Comparison of ENCODE assay signal across 18 mouse cellular contexts in genomic region chr4:31825438-31825830, GRCm38 (mm10).
DNase-seq lines count a peak whose midpoint lies in the region; ATAC-seq and TF ChIP-seq lines count a peak whose summit lies in the region.
"Had no signal": no experiment of that assay in that cellular context is flagged by ENCODE, and none has a peak within 500 bp of the region (broad histone marks: within the 10 kb centered on the region; RNA-seq: fewer than 3 reads in every experiment).

No protein-coding gene starts in this region.

- no peak for TF ChIP-seq CTCF in kidney, postnatal 0 days (IDR thresholded peaks at IDR 0.05; ENCODE audit: low read depth)

- H3K27ac ChIP-seq in hindbrain, embryonic 10.5 days, result 0 out of 2 replicates have a peak overlapping the region, but pooled peaks have one; percentile 37
- H3K27ac ChIP-seq in hindbrain, embryonic 16.5 days (ENCODE audit: low read depth, low read length), result no peak overlapping the region
- H3K27ac ChIP-seq in kidney, postnatal 0 days, result peak overlapping the region; percentile 56
- H3K27ac ChIP-seq in limb, embryonic 11.5 days (replicated peaks; ENCODE audit: low read depth, low read length), result 0 out of 2 replicates have a peak overlapping the region, but pooled peaks have one; percentile 18
- H3K27ac ChIP-seq: left cerebral cortex, adult 2 months; liver, embryonic 12.5 days had no signal

- ATAC-seq in hindbrain, embryonic 16.5 days, result no peak
- no peak for ATAC-seq in kidney, postnatal 0 days (replicated peaks; ENCODE audit: low FRiP score, low read depth)
- ATAC-seq in limb, embryonic 11.5 days (ENCODE audit: insufficient number of reproducible peaks, low FRiP score, low TSS enrichment, low read depth), result no peak
- ATAC-seq: liver, embryonic 12.5 days had no signal

- H3K9ac ChIP-seq in hindbrain, embryonic 16.5 days (ENCODE audit: low read depth, low read length), result no peak overlapping the region
- H3K9ac ChIP-seq in kidney, postnatal 0 days (ENCODE audit: low read depth, low read length), result no peak overlapping the region
- H3K9ac ChIP-seq in limb, embryonic 11.5 days (ENCODE audit: low read length), result no peak overlapping the region
- H3K9ac ChIP-seq: liver, embryonic 12.5 days had no signal

- H3K4me2 ChIP-seq in hindbrain, embryonic 16.5 days (ENCODE audit: low read length), result no peak overlapping the region
- 0 out of 2 replicates have a peak overlapping the region, but pooled peaks have one; percentile 62 for H3K4me2 ChIP-seq in kidney, postnatal 0 days (ENCODE audit: low read length)
- no peak overlapping the region for H3K4me2 ChIP-seq in limb, embryonic 11.5 days (ENCODE audit: low read depth, severe bottlenecking)
- H3K4me2 ChIP-seq: liver, embryonic 12.5 days had no signal

- H3K36me3 ChIP-seq in hindbrain, embryonic 10.5 days, result no peaks in the 10 kb centered on the region
- H3K36me3 ChIP-seq in hindbrain, embryonic 16.5 days (ENCODE audit: control insufficient read depth, insufficient read depth, low read length), result no peaks in the 10 kb centered on the region
- no peaks in the 10 kb centered on the region for H3K36me3 ChIP-seq in kidney, postnatal 0 days (ENCODE audit: insufficient read depth, low read length)
- H3K36me3 ChIP-seq in limb, embryonic 11.5 days (ENCODE audit: control insufficient read depth, insufficient read depth, low read length), result no peaks in the 10 kb centered on the region
- H3K36me3 ChIP-seq: liver, embryonic 12.5 days had no signal

- no peak overlapping the region for H3K4me3 ChIP-seq in hindbrain, embryonic 10.5 days
- H3K4me3 ChIP-seq in hindbrain, embryonic 16.5 days (ENCODE audit: low read length), result no peak overlapping the region
- H3K4me3 ChIP-seq in kidney, postnatal 0 days (replicated peaks; ENCODE audit: low read depth, low read length), result no peak overlapping the region
- H3K4me3 ChIP-seq in limb, embryonic 11.5 days (ENCODE audit: low read depth, low read length), result no peak overlapping the region
- H3K4me3 ChIP-seq: left cerebral cortex, adult 2 months; liver, embryonic 12.5 days; megakaryocyte, embryonic 14.5 days had no signal

- peak; percentile 40 for DNase-seq in embryo, embryonic 10 days (ENCODE audit: low spot score)
- no peak for DNase-seq in embryo, embryonic 9.5 days (ENCODE audit: extremely low spot score)
- DNase-seq in hindbrain, embryonic 10.5 days (ENCODE audit: low spot score), result peak; percentile 28
- peak; percentile 19 for DNase-seq in kidney, postnatal 0 days (ENCODE audit: low spot score)
- DNase-seq in kidney, adult 8-10 months, result no peak
- no peak for DNase-seq in limb, embryonic 11.5 days (ENCODE audit: low spot score)
- no peak for DNase-seq in adrenal gland, postnatal 36 days
- DNase-seq: cerebellum, adult 9-10 months; gastrocnemius, postnatal 25 days; layer of hippocampus, adult 9-11 months; left cerebral cortex, postnatal 4 days; lung, adult 2 months; right cerebral cortex, postnatal 25 days; thymus, postnatal 36 days had no signal

- peaks cover 31% of the 10 kb centered on the region for H3K4me1 ChIP-seq in hindbrain, embryonic 10.5 days (replicated peaks)
- H3K4me1 ChIP-seq in hindbrain, embryonic 16.5 days (ENCODE audit: control insufficient read depth, insufficient read depth, low read depth, low read length), result no peaks in the 10 kb centered on the region
- peaks cover 13% of the 10 kb centered on the region; the same call in 1 of the 2 replicates for H3K4me1 ChIP-seq in kidney, postnatal 0 days (replicated peaks; ENCODE audit: insufficient read depth, low read length)
- H3K4me1 ChIP-seq in limb, embryonic 11.5 days (ENCODE audit: control insufficient read depth, insufficient read depth, low read length), result peaks cover 24% of the 10 kb centered on the region
- H3K4me1 ChIP-seq: liver, embryonic 12.5 days had no signal

- H3K9me3 ChIP-seq in hindbrain, embryonic 10.5 days, result no peaks in the 10 kb centered on the region
- H3K9me3 ChIP-seq in hindbrain, embryonic 16.5 days (ENCODE audit: control insufficient read depth, low read length), result no peaks in the 10 kb centered on the region
- H3K9me3 ChIP-seq in kidney, postnatal 0 days (replicated peaks; ENCODE audit: low read length), result no peaks in the 10 kb centered on the region
- H3K9me3 ChIP-seq in limb, embryonic 11.5 days (ENCODE audit: control insufficient read depth, low read length), result no peaks in the 10 kb centered on the region

- 71% methylated on average over 3 of the region's 3 CpGs for WGBS in hindbrain, embryonic 10.5 days
- WGBS in hindbrain, embryonic 16.5 days, result 71% methylated on average over 3 of the region's 3 CpGs
- 34% methylated on average over 3 of the region's 3 CpGs for WGBS in kidney, postnatal 0 days
- 55% methylated on average over 3 of the region's 3 CpGs for WGBS in limb, embryonic 11.5 days

- H3K27me3 ChIP-seq in hindbrain, embryonic 10.5 days (ENCODE audit: insufficient read depth, poor library complexity, severe bottlenecking), result no peaks in the 10 kb centered on the region
- no peaks in the 10 kb centered on the region for H3K27me3 ChIP-seq in hindbrain, embryonic 16.5 days (replicated peaks; ENCODE audit: control insufficient read depth, insufficient read depth, low read length)
- H3K27me3 ChIP-seq in kidney, postnatal 0 days (ENCODE audit: insufficient read depth, low read length), result no peaks in the 10 kb centered on the region
- no peaks in the 10 kb centered on the region for H3K27me3 ChIP-seq in limb, embryonic 11.5 days (ENCODE audit: control insufficient read depth, insufficient read depth, low read length)
- H3K27me3 ChIP-seq: liver, embryonic 12.5 days; megakaryocyte, embryonic 14.5 days had no signal

Comparison
In these comparisons a context has a peak if more than half of its experiments do, and no peak if none do; other contexts are left out.
1. DNase-seq: peak in embryo, embryonic 10 days (single experiment), hindbrain, embryonic 10.5 days (single experiment) and kidney, postnatal 0 days (single experiment); none in embryo, embryonic 9.5 days (single experiment), kidney, adult 8-10 months (0 of 2), limb, embryonic 11.5 days (single experiment) and adrenal gland, postnatal 36 days (0 of 2).